Mouse (Mus musculus): ENCODE measurements around the gene Taf13. TPM values are rescaled to one million over a fixed set of nuclear protein-coding genes. Genes with fewer than 3 reads are reported as not detected.

The Taf13 gene
- polyA plus RNA-seq, 1 experiment, result 9.1 TPM

- peak overlapping the region; percentile 77 for H3K27ac ChIP-seq (ENCODE audit: control insufficient read depth, insufficient read depth, low read depth, low read length, poor library complexity)
- TF ChIP-seq POLR2A (IDR thresholded peaks at IDR 0.05; ENCODE audit: borderline replicate concordance, control insufficient read depth, low read depth, low read length) (no peak), CTCF (IDR thresholded peaks at IDR 0.05; ENCODE audit: control insufficient read depth, insufficient read depth, low read length) (no peak)
- H3K4me3 ChIP-seq (replicated peaks; ENCODE audit: control insufficient read depth, low read depth, low read length), result peak overlapping the region; percentile 93
- H3K4me1 ChIP-seq (ENCODE audit: control insufficient read depth, insufficient read depth, low read length), result no peaks in the 10 kb centered on the region
- WGBS, result under 1% methylated on average over 61 of the region's 61 CpGs
Observed at GRCm38 (mm10) chr3:108591530-108592522, 20.3 kb downstream of the Taf13 start.

GRCm38 (mm10) chr3:108608906-108609305, 37.4 kb downstream of the Taf13 start:
- H3K4me3 ChIP-seq (replicated peaks; ENCODE audit: control insufficient read depth, low read depth, low read length), result no peak overlapping the region
- 4% methylated on average over 3 of the region's 3 CpGs for WGBS
- H3K4me1 ChIP-seq (ENCODE audit: control insufficient read depth, insufficient read depth, low read length), result no peaks in the 10 kb centered on the region
- no peak overlapping the region for H3K27ac ChIP-seq (ENCODE audit: control insufficient read depth, insufficient read depth, low read depth, low read length, poor library complexity)
- TF ChIP-seq CTCF (IDR thresholded peaks at IDR 0.05; ENCODE audit: control insufficient read depth, insufficient read depth, low read length) (no peak), POLR2A (IDR thresholded peaks at IDR 0.05; ENCODE audit: borderline replicate concordance, control insufficient read depth, low read depth, low read length) (no peak)

Other genes with a start within 250 kb of the Taf13 start
- gene Mybphl, start 206.8 kb upstream of the Taf13 start, polyA plus RNA-seq (2011; ENCODE audit: insufficient read depth, insufficient read length, low replicate concordance, missing spikeins), result not detected in 2 replicates
- 15.9 and 43.2 TPM in 2 replicates for gene Psrc1, start 187.9 kb upstream of the Taf13 start, polyA plus RNA-seq (2011; ENCODE audit: insufficient read depth, insufficient read length, low replicate concordance, missing spikeins)
- 0.75 and 1.5 TPM in 2 replicates for gene Celsr2, start 156.1 kb upstream of the Taf13 start, polyA plus RNA-seq (2011; ENCODE audit: insufficient read depth, insufficient read length, low replicate concordance, missing spikeins)
- gene Sars, start 126.5 kb upstream of the Taf13 start, polyA plus RNA-seq (2011; ENCODE audit: insufficient read depth, insufficient read length, low replicate concordance, missing spikeins), result 43.5 and 69.1 TPM in 2 replicates
- gene 1700013F07Rik, start 37.5 kb upstream of the Taf13 start, polyA plus RNA-seq (2011; ENCODE audit: insufficient read depth, insufficient read length, low replicate concordance, missing spikeins), result not detected in 2 replicates
- not detected in 2 replicates for gene 5330417C22Rik, start 35.2 kb upstream of the Taf13 start, polyA plus RNA-seq (2011; ENCODE audit: insufficient read depth, insufficient read length, low replicate concordance, missing spikeins)
- gene Tmem167b, start 9.2 kb upstream of the Taf13 start, polyA plus RNA-seq (2011; ENCODE audit: insufficient read depth, insufficient read length, low replicate concordance, missing spikeins), result 17.3 and 20.8 TPM in 2 replicates
- 1.3 and 3.9 TPM in 2 replicates for gene Wdr47, start 19.6 kb downstream of the Taf13 start, polyA plus RNA-seq (2011; ENCODE audit: insufficient read depth, insufficient read length, low replicate concordance, missing spikeins)
- 8.8 and 14.3 TPM in 2 replicates for gene Clcc1, start 82.2 kb downstream of the Taf13 start, polyA plus RNA-seq (2011; ENCODE audit: insufficient read depth, insufficient read length, low replicate concordance, missing spikeins)
- 20.9 and 26.1 TPM in 2 replicates for gene Gpsm2, start 150.6 kb downstream of the Taf13 start, polyA plus RNA-seq (2011; ENCODE audit: insufficient read depth, insufficient read length, low replicate concordance, missing spikeins)
- gene Aknad1, start 168.0 kb downstream of the Taf13 start, polyA plus RNA-seq (2011; ENCODE audit: insufficient read depth, insufficient read length, low replicate concordance, missing spikeins), result 1.3 and 2.2 TPM in 2 replicates

Measured in bone marrow, adult 2 months (tissue).